Mouse (Mus musculus): ENCODE data around the gene Il12rb1. TPM values are rescaled to one million over a fixed set of nuclear protein-coding genes. Genes with fewer than 3 reads are reported as not detected.

Gene Il12rb1
- polyA plus RNA-seq, 1 experiment = 0.20 TPM

- TF ChIP-seq CTCF (IDR thresholded peaks at IDR 0.05; ENCODE audit: low read depth, low read length) (no peak), POLR2A (IDR thresholded peaks at IDR 0.05; ENCODE audit: borderline replicate concordance, low read depth, low read length) (no peak)
- Histone ChIP-seq H3K27ac (ENCODE audit: insufficient read depth, low read depth, low read length) (peak within 1 kb of the TSS; percentile 91), H3K4me3 (ENCODE audit: insufficient read depth, low read length) (peak within 1 kb of the TSS; percentile 70), H3K4me1 (ENCODE audit: control insufficient read depth, insufficient read depth, low read length) (peaks cover 48% of the 10 kb centered on the region)
These were observed 3.6 kb upstream of the Il12rb1 start, which contains the start of gene Mast3 for GRCm38 (mm10) chr8:70804481-70805206. Gene Mast3 (minus strand): TSS chr8:70805054.

GRCm38 (mm10) chr8:70806541-70806940 is 1.7 kb upstream of the Il12rb1 start:
- TF ChIP-seq POLR2A (IDR thresholded peaks at IDR 0.05; ENCODE audit: borderline replicate concordance, low read depth, low read length) = no peak
- no peak for TF ChIP-seq CTCF (IDR thresholded peaks at IDR 0.05; ENCODE audit: low read depth, low read length)
- H3K27ac ChIP-seq (ENCODE audit: insufficient read depth, low read depth, low read length) = peak overlapping the region; percentile 96
- peaks cover 48% of the 10 kb centered on the region for H3K4me1 ChIP-seq (ENCODE audit: control insufficient read depth, insufficient read depth, low read length)
- H3K4me3 ChIP-seq (ENCODE audit: insufficient read depth, low read length) = no peak overlapping the region

- peaks cover 47% of the 10 kb centered on the region for H3K4me1 ChIP-seq (ENCODE audit: control insufficient read depth, insufficient read depth, low read length)
- peak overlapping the region; percentile 96 for H3K27ac ChIP-seq (ENCODE audit: insufficient read depth, low read depth, low read length)
- TF ChIP-seq CTCF (IDR thresholded peaks at IDR 0.05; ENCODE audit: low read depth, low read length) = no peak
- TF ChIP-seq POLR2A (IDR thresholded peaks at IDR 0.05; ENCODE audit: borderline replicate concordance, low read depth, low read length) = no peak
- no peak overlapping the region for H3K4me3 ChIP-seq (ENCODE audit: insufficient read depth, low read length)
These were observed 945 bp upstream of the Il12rb1 start for GRCm38 (mm10) chr8:70807304-70807703.

GRCm38 (mm10) chr8:70808955-70809701 is 879 bp downstream of the Il12rb1 start:
- no peak for TF ChIP-seq POLR2A (IDR thresholded peaks at IDR 0.05; ENCODE audit: borderline replicate concordance, low read depth, low read length)
- TF ChIP-seq CTCF (IDR thresholded peaks at IDR 0.05; ENCODE audit: low read depth, low read length) = no peak
- Histone ChIP-seq H3K27ac (ENCODE audit: insufficient read depth, low read depth, low read length) (no peak overlapping the region), H3K4me1 (ENCODE audit: control insufficient read depth, insufficient read depth, low read length) (peaks cover 54% of the 10 kb centered on the region), H3K4me3 (ENCODE audit: insufficient read depth, low read length) (no peak overlapping the region)

- peaks cover 44% of the 10 kb centered on the region for H3K4me1 ChIP-seq (ENCODE audit: control insufficient read depth, insufficient read depth, low read length)
- TF ChIP-seq CTCF (IDR thresholded peaks at IDR 0.05; ENCODE audit: low read depth, low read length) (no peak), POLR2A (IDR thresholded peaks at IDR 0.05; ENCODE audit: borderline replicate concordance, low read depth, low read length) (no peak)
- H3K4me3 ChIP-seq (ENCODE audit: insufficient read depth, low read length) = no peak overlapping the region
- no peak overlapping the region for H3K27ac ChIP-seq (ENCODE audit: insufficient read depth, low read depth, low read length)
These were observed 2.9 kb downstream of the Il12rb1 start for GRCm38 (mm10) chr8:70810962-70811680.

GRCm38 (mm10) chr8:70812055-70812454 is 3.8 kb downstream of the Il12rb1 start:
- Histone ChIP-seq H3K27ac (ENCODE audit: insufficient read depth, low read depth, low read length) (no peak overlapping the region), H3K4me1 (ENCODE audit: control insufficient read depth, insufficient read depth, low read length) (peaks cover 37% of the 10 kb centered on the region), H3K4me3 (ENCODE audit: insufficient read depth, low read length) (no peak overlapping the region)
- TF ChIP-seq POLR2A (IDR thresholded peaks at IDR 0.05; ENCODE audit: borderline replicate concordance, low read depth, low read length) (no peak), CTCF (IDR thresholded peaks at IDR 0.05; ENCODE audit: low read depth, low read length) (no peak)

GRCm38 (mm10) chr8:70812885-70813284 is 4.6 kb downstream of the Il12rb1 start:
- H3K4me3 ChIP-seq (ENCODE audit: insufficient read depth, low read length) = no peak overlapping the region
- peaks cover 30% of the 10 kb centered on the region for H3K4me1 ChIP-seq (ENCODE audit: control insufficient read depth, insufficient read depth, low read length)

GRCm38 (mm10) chr8:70816679-70817078 is 8.4 kb downstream of the Il12rb1 start:
- peaks cover 16% of the 10 kb centered on the region for H3K4me1 ChIP-seq (ENCODE audit: control insufficient read depth, insufficient read depth, low read length)
- no peak overlapping the region for H3K4me3 ChIP-seq (ENCODE audit: insufficient read depth, low read length)
- TF ChIP-seq POLR2A (IDR thresholded peaks at IDR 0.05; ENCODE audit: borderline replicate concordance, low read depth, low read length) (no peak), CTCF (IDR thresholded peaks at IDR 0.05; ENCODE audit: low read depth, low read length) (no peak)
- no peak overlapping the region for H3K27ac ChIP-seq (ENCODE audit: insufficient read depth, low read depth, low read length)

More at GRCm38 (mm10) chr8:70812885-70813284, 4.6 kb downstream of the Il12rb1 start:
- no peak overlapping the region for H3K27ac ChIP-seq (ENCODE audit: insufficient read depth, low read depth, low read length)
- TF ChIP-seq POLR2A (IDR thresholded peaks at IDR 0.05; ENCODE audit: borderline replicate concordance, low read depth, low read length) (no peak), CTCF (IDR thresholded peaks at IDR 0.05; ENCODE audit: low read depth, low read length) (no peak)

- Histone ChIP-seq H3K27ac (ENCODE audit: insufficient read depth, low read depth, low read length) (no peak overlapping the region), H3K4me1 (ENCODE audit: control insufficient read depth, insufficient read depth, low read length) (0 out of 2 replicates have a peak, but pooled peaks cover 3% of the 10 kb centered on the region), H3K4me3 (ENCODE audit: insufficient read depth, low read length) (no peak overlapping the region)
- TF ChIP-seq POLR2A (IDR thresholded peaks at IDR 0.05; ENCODE audit: borderline replicate concordance, low read depth, low read length) (no peak), CTCF (IDR thresholded peaks at IDR 0.05; ENCODE audit: low read depth, low read length) (no peak)
These were observed 12.1 kb downstream of the Il12rb1 start for GRCm38 (mm10) chr8:70820101-70820935.
